In genomic region chr2:32768661-32769285, GRCm38 (mm10) we compare ENCODE assay signal across 9 mouse cellular contexts. TPM values are rescaled to one million over a fixed set of nuclear protein-coding genes. Genes with fewer than 3 reads are reported as not detected.
A peak's percentile ranks its signal among the peaks of the same experiment; 100 is the strongest.
DNase-seq lines count a peak whose midpoint lies in the region; ATAC-seq and TF ChIP-seq lines count a peak whose summit lies in the region.
"Had no signal": no experiment of that assay in that cellular context is flagged by ENCODE, and none has a peak within 500 bp of the region (broad histone marks: within the 10 kb centered on the region; RNA-seq: fewer than 3 reads in every experiment).

No protein-coding gene starts in this region.

- H3K4me3 ChIP-seq in kidney, adult 2 months (ENCODE audit: insufficient read depth, low read depth, low read length) = no peak overlapping the region
- no peak overlapping the region for H3K4me3 ChIP-seq in kidney, embryonic 14.5 days (ENCODE audit: low read length)
- no peak overlapping the region for H3K4me3 ChIP-seq in lung, embryonic 15.5 days
- H3K4me3 ChIP-seq in heart, embryonic 10.5 days = no peak overlapping the region

- no peak for TF ChIP-seq CTCF in kidney, adult 2 months (conservative IDR thresholded peaks at IDR 0.05; ENCODE audit: insufficient read depth, insufficient read length, low read depth, low read length)

- DNase-seq in kidney, adult 2 months = peak; percentile 62
- DNase-seq in R1 (ENCODE audit: low read depth, low spot score) = peak; percentile 46
- DNase-seq in kidney, adult 8-10 months = peak; percentile 45 to 58
- DNase-seq in T-cell, adult 2 months (ENCODE audit: low spot score) = no peak
- DNase-seq in layer of hippocampus, adult 9-10 months (ENCODE audit: low spot score) = no peak
- DNase-seq in heart, embryonic 10.5 days (ENCODE audit: low spot score) = no peak
- DNase-seq: heart, postnatal 10 days had no signal

- H3K36me3 ChIP-seq in kidney, adult 2 months (ENCODE audit: control insufficient read depth, insufficient read depth, low read length) = no peaks in the 10 kb centered on the region
- no peaks in the 10 kb centered on the region for H3K36me3 ChIP-seq in kidney, embryonic 14.5 days (ENCODE audit: control insufficient read depth, insufficient read depth, low read length)
- no peaks in the 10 kb centered on the region for H3K36me3 ChIP-seq in lung, embryonic 15.5 days
- no peaks in the 10 kb centered on the region for H3K36me3 ChIP-seq in heart, embryonic 10.5 days

- no peak overlapping the region for H3K4me2 ChIP-seq in kidney, embryonic 14.5 days (replicated peaks; ENCODE audit: low read depth, low read length)
- no peak overlapping the region for H3K4me2 ChIP-seq in lung, embryonic 15.5 days

- no peaks in the 10 kb centered on the region for H3K9me3 ChIP-seq in kidney, embryonic 14.5 days (ENCODE audit: control insufficient read depth, low read length)
- H3K9me3 ChIP-seq in lung, embryonic 15.5 days = no peaks in the 10 kb centered on the region
- no peaks in the 10 kb centered on the region for H3K9me3 ChIP-seq in heart, embryonic 10.5 days

- no peaks in the 10 kb centered on the region for H3K4me1 ChIP-seq in kidney, adult 2 months (ENCODE audit: control insufficient read depth, insufficient read depth, low read length)
- no peaks in the 10 kb centered on the region for H3K4me1 ChIP-seq in kidney, embryonic 14.5 days (ENCODE audit: control insufficient read depth, insufficient read depth, low read length)
- H3K4me1 ChIP-seq in lung, embryonic 15.5 days = peaks cover 4% of the 10 kb centered on the region; the same call in 1 of the 2 replicates
- peaks cover 30% of the 10 kb centered on the region for H3K4me1 ChIP-seq in heart, embryonic 10.5 days

- no peak for TF ChIP-seq POLR2A in kidney, adult 2 months (IDR thresholded peaks at IDR 0.05; ENCODE audit: low read depth, low read length)

- 57% methylated on average over 19 of the region's 19 CpGs for WGBS in kidney, adult 2 months
- 54% methylated on average over 19 of the region's 19 CpGs for WGBS in kidney, embryonic 14.5 days
- 46% methylated on average over 19 of the region's 19 CpGs for WGBS in lung, embryonic 15.5 days
- 46% methylated on average over 19 of the region's 19 CpGs for WGBS in heart, embryonic 10.5 days

- no peak overlapping the region for H3K9ac ChIP-seq in kidney, embryonic 14.5 days (ENCODE audit: low read depth, low read length)
- H3K9ac ChIP-seq in lung, embryonic 15.5 days = no peak overlapping the region

- no peaks in the 10 kb centered on the region for H3K27me3 ChIP-seq in kidney, adult 2 months (replicated peaks; ENCODE audit: control insufficient read depth, insufficient read depth, low read length)
- no peaks in the 10 kb centered on the region for H3K27me3 ChIP-seq in kidney, embryonic 14.5 days (ENCODE audit: control insufficient read depth, insufficient read depth, low read length)
- no peaks in the 10 kb centered on the region for H3K27me3 ChIP-seq in lung, embryonic 15.5 days
- peaks cover 11% of the 10 kb centered on the region for H3K27me3 ChIP-seq in heart, embryonic 10.5 days (ENCODE audit: insufficient read depth, poor library complexity, severe bottlenecking)

- H3K27ac ChIP-seq in kidney, adult 2 months (ENCODE audit: insufficient read depth, low read depth, low read length) = no peak overlapping the region
- no peak overlapping the region for H3K27ac ChIP-seq in kidney, embryonic 14.5 days (ENCODE audit: low read depth, low read length)
- no peak overlapping the region for H3K27ac ChIP-seq in lung, embryonic 15.5 days
- H3K27ac ChIP-seq in heart, embryonic 10.5 days = no peak overlapping the region

- ATAC-seq in kidney, embryonic 14.5 days (ENCODE audit: low FRiP score, low TSS enrichment) = no peak
- ATAC-seq in lung, embryonic 15.5 days (ENCODE audit: borderline replicate concordance, extremely low read depth, low FRiP score, low TSS enrichment) = peak; percentile 9; the same call in 1 of the 2 replicates

RNA-seq across cellular contexts. Expression of gene Ttc16, which starts 6.7 kb away (rescaled TPM):
- polyA plus RNA-seq in kidney, adult 2 months (2012; rRNA removed) = 1.1 TPM in 2 replicates
- 0.30 TPM in 1 of 2 replicates, not detected in the other for polyA plus RNA-seq in kidney, embryonic 14.5 days (2014; fragmentation: Nextera tagmentation; extraction: Ambion mirVana)
- 0.43 and 0.69 TPM in 2 replicates for polyA plus RNA-seq in lung, embryonic 15.5 days (2015; fragmentation: Nextera tagmentation; extraction: Ambion mirVana)
- 0.29 and 0.52 TPM in 2 replicates for polyA plus RNA-seq in heart, embryonic 10.5 days (2016; fragmentation: Nextera tagmentation; extraction: Ambion mirVana)

RNA-seq across cellular contexts. Expression of gene Ptrh1, which starts 6.8 kb away (rescaled TPM):
- polyA plus RNA-seq in kidney, adult 2 months (2012; rRNA removed) = 8.0 and 11.8 TPM in 2 replicates
- 3.3 and 5.8 TPM in 2 replicates for polyA plus RNA-seq in kidney, embryonic 14.5 days (2014; fragmentation: Nextera tagmentation; extraction: Ambion mirVana)
- polyA plus RNA-seq in lung, embryonic 15.5 days (2015; fragmentation: Nextera tagmentation; extraction: Ambion mirVana) = 4.9 and 5.4 TPM in 2 replicates
- 5.1 and 5.6 TPM in 2 replicates for polyA plus RNA-seq in heart, embryonic 10.5 days (2016; fragmentation: Nextera tagmentation; extraction: Ambion mirVana)

RNA-seq across cellular contexts. Expression of gene Tor2a, which starts 11.7 kb away (rescaled TPM):
- polyA plus RNA-seq in kidney, adult 2 months (2012; rRNA removed) = 72.5 and 93.3 TPM in 2 replicates
- polyA plus RNA-seq in kidney, embryonic 14.5 days (2014; fragmentation: Nextera tagmentation; extraction: Ambion mirVana) = 75.6 and 76.8 TPM in 2 replicates
- polyA plus RNA-seq in lung, embryonic 15.5 days (2015; fragmentation: Nextera tagmentation; extraction: Ambion mirVana) = 63.9 and 65.6 TPM in 2 replicates
- polyA plus RNA-seq in heart, embryonic 10.5 days (2016; fragmentation: Nextera tagmentation; extraction: Ambion mirVana) = 46.2 and 57.2 TPM in 2 replicates

RNA-seq across cellular contexts. Expression of gene Cfap157, which starts 15.5 kb away (rescaled TPM):
- polyA plus RNA-seq in kidney, adult 2 months (2012; rRNA removed) = 0.12 TPM in 1 of 2 replicates, not detected in the other
- polyA plus RNA-seq in kidney, embryonic 14.5 days (2014; fragmentation: Nextera tagmentation; extraction: Ambion mirVana) = 0.11 and 0.39 TPM in 2 replicates
- polyA plus RNA-seq in lung, embryonic 15.5 days (2015; fragmentation: Nextera tagmentation; extraction: Ambion mirVana) = 1.1 and 1.3 TPM in 2 replicates
- polyA plus RNA-seq in heart, embryonic 10.5 days (2016; fragmentation: Nextera tagmentation; extraction: Ambion mirVana) = 0.78 and 1.2 TPM in 2 replicates

RNA-seq across cellular contexts. Expression of gene 6330409D20Rik, which starts 28.0 kb away (rescaled TPM):
- polyA plus RNA-seq in kidney, adult 2 months (2012; rRNA removed) = not detected in 2 replicates
- polyA plus RNA-seq in kidney, embryonic 14.5 days (2014; fragmentation: Nextera tagmentation; extraction: Ambion mirVana) = not detected in 2 replicates
- polyA plus RNA-seq in lung, embryonic 15.5 days (2015; fragmentation: Nextera tagmentation; extraction: Ambion mirVana) = 0.24 and 0.25 TPM in 2 replicates
- polyA plus RNA-seq in heart, embryonic 10.5 days (2016; fragmentation: Nextera tagmentation; extraction: Ambion mirVana) = 0.28 TPM in 1 of 2 replicates, not detected in the other

Comparison
In these comparisons a context has a peak if more than half of its experiments do, and no peak if none do; other contexts are left out.
1. DNase-seq: peak in kidney, adult 2 months (single experiment), R1 (single experiment) and kidney, adult 8-10 months (2 of 2); none in T-cell, adult 2 months (single experiment), layer of hippocampus, adult 9-10 months (single experiment) and heart, embryonic 10.5 days (single experiment).